Mouse (Mus musculus) embryonic facial prominence, embryonic 15.5 days (tissue): ENCODE measurements around the gene Smco3. TPM values are rescaled to one million over a fixed set of nuclear protein-coding genes. Genes with fewer than 3 reads are reported as not detected.

Source experiments
- ATAC-seq: fragments of 200-750 bp; cut with Nextera tagmentation; 2 replicates; pipeline ENCODE4 v1.8.0; 2017; ENCODE audit warnings: low read depth, moderate TSS enrichment; ENCODE audit not compliant: insufficient number of reproducible peaks, low FRiP score, low TSS enrichment
- H3K27ac ChIP-seq: fragments of 300-500 bp; sonication (generic); replicated peaks from 2 replicates; pipeline ENCODE4 v1.5.1; 2015; ENCODE audit warnings: mild to moderate bottlenecking, inconsistent platforms
- H3K27me3 ChIP-seq: fragments of 300-500 bp; sonication (generic); 2 replicates; pipeline ENCODE4 v1.6.1; 2015; ENCODE audit warnings: inconsistent platforms
- H3K36me3 ChIP-seq: fragments of 300-500 bp; sonication (generic); 2 replicates; pipeline ENCODE4 v1.6.1; 2015; ENCODE audit warnings: mild to moderate bottlenecking, inconsistent platforms
- H3K4me1 ChIP-seq: fragments of 300-500 bp; sonication (generic); 2 replicates; pipeline ENCODE4 v1.6.1; 2015; ENCODE audit warnings: inconsistent platforms
- H3K4me2 ChIP-seq: fragments of 300-500 bp; sonication (generic); replicated peaks from 2 replicates; pipeline ENCODE4 v1.6.1; 2015; ENCODE audit warnings: mild to moderate bottlenecking, inconsistent platforms
- H3K4me3 ChIP-seq: fragments of 300-500 bp; sonication (generic); replicated peaks from 2 replicates; pipeline ENCODE4 v1.5.1; 2015; ENCODE audit warnings: mild to moderate bottlenecking, inconsistent platforms
- H3K9ac ChIP-seq: fragments of 300-500 bp; sonication (generic); 2 replicates; pipeline ENCODE4 v1.6.1; 2015; ENCODE audit warnings: inconsistent platforms
- H3K9me3 ChIP-seq: fragments of 300-500 bp; sonication (generic); replicated peaks from 2 replicates; pipeline ENCODE4 v1.6.1; 2016; ENCODE audit warnings: inconsistent platforms
- WGBS: fragments of 180-500 bp; shearing (Covaris S2); methylation state at CpG from one replicate; pipeline ENCODE4 v1.1.7; 2015; 5-methylcytosine and 5-hydroxymethylcytosine counted together
- polyA plus RNA-seq: library from polyadenylated mRNA; unstranded; fragments of >200 nt; fragmentation: Nextera tagmentation; extraction: Ambion mirVana; gene quantifications from 2 replicates; pipeline ENCODE4 v1.2.1, GENCODE M21; 2015

Gene Smco3
- polyA plus RNA-seq, 1 experiment from 2014 or later: 2.1 TPM

DNA sequence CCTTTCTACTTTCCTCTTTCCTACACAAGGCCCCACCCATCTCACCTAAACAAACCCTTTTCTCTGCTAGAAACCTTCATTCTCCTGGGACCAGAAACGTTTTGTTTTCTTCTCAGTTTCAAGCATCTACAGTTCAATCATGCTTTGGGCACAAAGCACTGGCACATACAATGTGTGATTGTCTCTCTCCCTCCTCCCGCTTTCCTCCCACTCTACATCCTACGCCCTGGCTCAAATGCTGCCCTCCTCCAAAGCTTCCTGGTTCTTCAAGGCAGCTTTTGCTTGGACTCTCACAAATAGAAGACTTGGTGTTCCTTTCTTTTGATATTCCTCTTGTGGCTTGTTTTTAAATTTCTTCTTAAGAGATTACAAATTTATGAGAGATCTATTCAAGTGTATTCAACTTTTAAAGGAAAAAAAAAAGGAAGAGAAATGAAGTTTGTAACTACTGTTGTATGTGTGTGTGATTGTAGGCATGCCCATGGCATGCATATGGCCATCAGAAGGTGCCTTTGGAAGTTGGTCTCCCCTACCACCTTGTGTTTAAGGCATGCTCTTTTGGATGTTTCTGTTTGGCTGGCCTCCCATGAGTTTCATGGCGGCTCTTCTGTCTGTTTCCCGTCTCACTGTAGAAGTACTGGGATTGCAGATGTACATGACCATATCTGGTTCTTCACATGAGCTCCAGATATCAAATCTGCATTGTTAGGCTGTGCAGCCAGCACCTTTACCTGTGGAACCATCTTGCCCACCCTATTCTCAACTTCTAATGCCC, 10.6 kb upstream of the Smco3 start:
- H3K9ac ChIP-seq: no peak overlapping the region
- 59% methylated on average over 5 of the region's 5 CpGs for WGBS
- H3K4me2 ChIP-seq: no peak overlapping the region
- ATAC-seq: no peak
- H3K4me3 ChIP-seq: no peak overlapping the region
- no peaks in the 10 kb centered on the region for H3K27me3 ChIP-seq
- no peaks in the 10 kb centered on the region for H3K9me3 ChIP-seq
- H3K4me1 ChIP-seq: no peaks in the 10 kb centered on the region
- no peak overlapping the region for H3K27ac ChIP-seq
- H3K36me3 ChIP-seq: no peaks in the 10 kb centered on the region

DNA sequence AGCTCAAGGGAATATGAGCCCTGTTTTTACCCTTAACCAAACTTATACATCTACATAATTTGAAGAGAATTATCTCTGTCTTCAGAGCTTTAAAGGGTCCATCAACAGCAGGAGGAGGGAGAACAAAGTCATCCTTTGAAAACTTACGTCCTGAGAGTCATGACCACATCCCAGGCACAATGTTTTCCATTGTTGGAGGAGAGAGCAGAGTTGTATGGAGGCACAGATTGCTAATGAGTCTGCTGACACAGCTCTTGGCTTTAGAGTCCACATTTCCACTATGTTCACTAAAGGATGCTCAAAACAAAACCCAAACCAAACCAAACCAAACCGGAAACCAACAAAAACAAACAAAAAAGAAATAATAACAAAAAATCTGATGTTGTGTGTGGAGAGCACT, 9.7 kb upstream of the Smco3 start:
- H3K27ac ChIP-seq: no peak overlapping the region
- H3K4me1 ChIP-seq: no peaks in the 10 kb centered on the region
- H3K4me3 ChIP-seq: no peak overlapping the region
- no peaks in the 10 kb centered on the region for H3K27me3 ChIP-seq
- no peak overlapping the region for H3K9ac ChIP-seq
- no peak for ATAC-seq
- 47% methylated on average over 2 of the region's 2 CpGs for WGBS
- H3K4me2 ChIP-seq: no peak overlapping the region
- H3K9me3 ChIP-seq: no peaks in the 10 kb centered on the region
- no peaks in the 10 kb centered on the region for H3K36me3 ChIP-seq

DNA sequence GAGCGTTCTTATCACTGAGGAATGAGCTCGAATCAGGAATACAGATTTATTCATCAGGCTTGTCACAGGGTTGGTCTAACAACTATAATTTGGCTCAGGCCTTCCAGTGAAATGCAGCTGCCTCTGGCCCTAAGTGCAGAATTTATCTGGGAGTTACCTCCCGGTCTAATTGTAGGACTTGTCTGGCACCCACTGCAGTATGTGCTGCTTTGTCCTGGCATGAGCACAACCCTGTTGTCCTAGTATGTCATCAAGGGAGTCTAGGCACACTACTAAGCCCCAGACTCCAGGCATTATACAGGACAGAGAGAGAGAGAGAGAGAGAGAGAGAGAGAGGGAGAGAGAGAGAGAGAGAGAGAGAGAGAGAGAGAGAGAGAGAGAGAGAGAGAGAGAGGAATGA, 2.1 kb upstream of the Smco3 start:
- no peak overlapping the region for H3K4me2 ChIP-seq
- ATAC-seq: no peak
- WGBS: 75% methylated on average over 3 of the region's 3 CpGs
- no peaks in the 10 kb centered on the region for H3K9me3 ChIP-seq
- H3K27ac ChIP-seq: no peak overlapping the region
- H3K4me3 ChIP-seq: no peak overlapping the region
- H3K36me3 ChIP-seq: no peaks in the 10 kb centered on the region
- no peak overlapping the region for H3K9ac ChIP-seq
- 0 out of 2 replicates have a peak, but pooled peaks cover 6% of the 10 kb centered on the region for H3K4me1 ChIP-seq
- H3K27me3 ChIP-seq: no peaks in the 10 kb centered on the region

DNA sequence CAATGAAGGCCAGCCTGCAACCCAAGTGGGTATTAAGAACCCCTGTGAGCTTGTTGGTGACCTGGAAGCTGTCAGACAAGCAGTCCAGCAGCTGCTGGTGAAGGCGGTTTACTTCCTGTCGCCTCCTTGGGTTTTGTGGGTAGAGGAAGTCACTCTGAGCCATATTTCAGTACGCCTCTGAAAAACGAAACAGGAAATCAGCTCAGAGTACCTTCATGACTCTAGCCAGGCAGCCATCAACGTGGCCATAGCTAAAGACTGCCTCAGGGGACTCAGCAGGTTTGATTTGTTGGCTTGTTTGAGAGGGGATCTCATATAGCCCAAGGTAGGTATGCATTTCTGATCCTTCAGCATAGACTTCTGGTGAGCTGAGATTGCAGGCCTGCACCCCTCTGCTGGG, 3.5 kb downstream of the Smco3 start:
- Histone ChIP-seq H3K9ac (no peak overlapping the region), H3K36me3 (no peaks in the 10 kb centered on the region), H3K4me3 (no peak overlapping the region), H3K27ac (no peak overlapping the region), H3K27me3 (peaks cover 4% of the 10 kb centered on the region; the same call in 1 of the 2 replicates), H3K9me3 (no peaks in the 10 kb centered on the region), H3K4me1 (peaks cover 10% of the 10 kb centered on the region), H3K4me2 (no peak overlapping the region)
- ATAC-seq: no peak
- 58% methylated on average over 5 of the region's 5 CpGs for WGBS

DNA sequence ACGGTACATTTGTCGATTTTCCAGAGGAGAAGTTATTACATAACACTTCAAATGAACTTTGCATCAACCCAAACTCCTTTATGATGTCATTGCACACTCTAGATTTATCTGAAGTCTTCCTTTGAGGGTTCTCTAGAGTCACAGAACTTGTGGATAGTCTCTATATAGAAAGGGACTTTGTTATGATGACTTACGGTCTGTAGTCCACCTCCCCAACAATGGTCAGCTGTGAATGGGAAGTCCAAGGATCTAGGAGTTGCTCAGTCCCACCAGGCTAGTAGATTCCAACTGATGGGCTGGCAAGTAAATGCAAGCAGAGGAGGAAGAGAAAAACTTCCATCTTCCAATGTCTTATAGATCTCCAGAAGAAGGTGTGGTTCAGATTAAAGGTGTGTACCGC, 6.6 kb downstream of the Smco3 start:
- Histone ChIP-seq H3K27me3 (peaks cover 4% of the 10 kb centered on the region; the same call in 1 of the 2 replicates), H3K4me2 (peak overlapping the region; percentile 55), H3K36me3 (peaks cover 15% of the 10 kb centered on the region), H3K4me3 (peak overlapping the region; percentile 100), H3K9ac (peak overlapping the region; percentile 37), H3K9me3 (no peaks in the 10 kb centered on the region), H3K4me1 (peaks cover 5% of the 10 kb centered on the region), H3K27ac (peak overlapping the region; percentile 89)
- no peak for ATAC-seq
- 27% methylated on average over 4 of the region's 4 CpGs for WGBS

DNA sequence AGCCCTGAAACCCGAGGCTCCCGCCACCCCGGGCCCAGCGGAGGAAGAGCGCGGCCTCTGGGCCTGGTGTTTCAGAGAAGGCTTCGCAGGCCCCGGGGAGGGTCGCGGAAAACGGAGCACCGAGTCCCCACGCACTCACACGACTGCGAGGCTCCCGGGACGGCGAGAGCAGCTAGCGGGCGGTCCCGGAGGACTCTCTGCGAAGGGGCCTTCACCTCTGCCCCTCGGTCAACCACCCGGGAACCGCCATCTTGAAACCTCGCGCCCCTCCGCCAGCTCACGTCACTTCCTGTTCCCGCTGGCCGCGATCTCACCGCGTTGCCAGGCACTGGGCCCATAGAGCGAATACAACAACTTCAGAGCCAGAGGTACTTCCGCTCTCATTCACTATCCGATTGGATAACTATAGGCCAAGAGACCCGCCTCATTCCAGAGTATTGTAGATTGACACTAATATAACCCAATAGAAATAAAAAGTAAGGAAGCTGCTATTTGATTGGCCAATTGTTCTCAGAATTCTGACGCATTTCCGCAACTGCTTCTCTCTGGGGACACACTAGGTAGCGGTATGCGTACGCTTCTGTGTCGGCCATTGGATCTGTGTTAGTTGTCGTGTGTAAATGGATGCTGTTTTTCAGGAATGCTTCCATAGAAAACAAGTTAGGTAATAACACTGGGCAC, 7.2 kb downstream of the Smco3 start, which contains the start of gene Wbp11:
Gene Wbp11 (minus strand): TSS at position 353 of the 681 bp plus-strand sequence.
- peak within 1 kb of the TSS; percentile 89 for H3K27ac ChIP-seq
- under 1% methylated on average over 40 of the region's 45 CpGs for WGBS
- H3K9me3 ChIP-seq: no peaks in the 10 kb centered on the region
- peak within 1 kb of the TSS; percentile 100 for H3K4me3 ChIP-seq
- peak; percentile 100 for ATAC-seq
- H3K4me1 ChIP-seq: peaks cover 5% of the 10 kb centered on the region
- H3K27me3 ChIP-seq: peaks cover 4% of the 10 kb centered on the region; the same call in 1 of the 2 replicates
- H3K4me2 ChIP-seq: peak within 1 kb of the TSS; percentile 68
- H3K36me3 ChIP-seq: peaks cover 19% of the 10 kb centered on the region
- H3K9ac ChIP-seq: peak within 1 kb of the TSS; percentile 99

DNA sequence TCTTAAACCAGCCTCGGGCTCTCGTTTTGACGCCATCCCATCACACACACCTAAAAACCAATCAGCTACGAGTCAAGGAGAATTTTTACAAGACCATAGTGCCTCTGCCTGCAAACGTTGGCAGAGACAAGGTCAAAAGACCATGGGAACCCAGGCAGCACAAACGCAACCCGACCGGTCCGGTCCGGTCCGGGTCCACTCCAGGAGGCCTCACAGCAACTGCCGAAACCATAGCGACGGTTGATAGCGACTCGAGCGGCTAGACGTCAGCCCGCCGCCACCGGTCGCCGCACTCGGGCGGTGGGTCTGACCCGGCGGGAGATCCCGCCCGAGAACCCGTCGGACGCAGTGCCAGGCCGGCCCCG, 7.8 kb downstream of the Smco3 start, which contains the start of gene BC049715:
Gene BC049715 (plus strand): TSS at position 111 of the 365 bp plus-strand sequence.
- Histone ChIP-seq H3K27me3 (peaks cover 4% of the 10 kb centered on the region; the same call in 1 of the 2 replicates), H3K9ac (peak within 1 kb of the TSS; percentile 99), H3K9me3 (no peaks in the 10 kb centered on the region), H3K4me1 (peaks cover 5% of the 10 kb centered on the region), H3K27ac (peak within 1 kb of the TSS; percentile 89), H3K4me2 (peak within 1 kb of the TSS; percentile 68), H3K36me3 (peaks cover 24% of the 10 kb centered on the region), H3K4me3 (peak within 1 kb of the TSS; percentile 100)
- ATAC-seq: no peak
- under 1% methylated on average over 33 of the region's 34 CpGs for WGBS

DNA sequence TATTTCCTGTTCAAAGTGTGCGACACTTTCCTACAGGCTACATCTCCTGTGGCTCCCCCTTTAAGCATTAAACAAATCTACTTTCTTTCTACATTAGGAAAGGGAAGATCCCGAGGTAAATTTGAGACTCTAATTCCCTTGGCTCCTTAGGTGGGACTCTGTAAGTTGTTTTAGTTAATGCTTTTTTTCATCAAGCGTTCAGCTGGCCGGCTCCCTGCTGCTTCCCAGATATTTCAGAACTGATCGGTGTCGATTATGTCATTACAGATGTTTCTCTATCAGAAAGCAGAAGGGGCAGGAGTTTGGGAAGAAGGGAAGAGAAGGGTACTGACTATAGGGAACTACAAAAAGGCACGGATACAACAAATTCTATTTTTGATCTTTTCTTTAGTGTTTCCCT, 8.1 kb downstream of the Smco3 start:
- no peak for ATAC-seq
- Histone ChIP-seq H3K9ac (peak overlapping the region; percentile 99), H3K9me3 (no peaks in the 10 kb centered on the region), H3K27ac (no peak overlapping the region), H3K27me3 (peaks cover 4% of the 10 kb centered on the region; the same call in 1 of the 2 replicates), H3K4me2 (peak overlapping the region; percentile 68), H3K4me3 (peak overlapping the region; percentile 100), H3K36me3 (peaks cover 28% of the 10 kb centered on the region), H3K4me1 (peaks cover 5% of the 10 kb centered on the region)
- WGBS: 14% methylated on average over 7 of the region's 7 CpGs

DNA sequence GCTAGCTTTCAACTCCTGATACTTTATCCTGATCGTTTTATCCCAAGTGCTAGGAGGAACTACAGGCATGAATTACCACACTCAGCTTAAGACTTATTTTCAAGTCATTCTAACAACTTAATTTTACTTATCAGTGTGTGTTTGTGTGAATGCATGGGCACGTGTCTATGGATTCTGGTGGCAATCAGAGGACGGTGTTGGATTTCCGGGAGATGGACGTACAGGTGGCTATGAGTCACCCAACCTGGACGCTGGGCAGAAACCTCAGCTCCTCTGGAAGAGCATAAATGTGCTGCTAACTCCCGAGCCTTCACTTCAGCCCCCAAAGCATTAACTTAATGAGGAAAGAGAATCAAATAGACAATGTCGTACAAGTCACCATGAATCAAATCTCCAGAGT, 10.3 kb downstream of the Smco3 start:
- Histone ChIP-seq H3K4me1 (peaks cover 5% of the 10 kb centered on the region), H3K27ac (no peak overlapping the region), H3K27me3 (no peaks in the 10 kb centered on the region), H3K36me3 (peaks cover 49% of the 10 kb centered on the region), H3K9me3 (no peaks in the 10 kb centered on the region), H3K4me3 (no peak overlapping the region), H3K9ac (no peak overlapping the region), H3K4me2 (no peak overlapping the region)
- 91% methylated on average over 8 of the region's 8 CpGs for WGBS
- ATAC-seq: no peak

DNA sequence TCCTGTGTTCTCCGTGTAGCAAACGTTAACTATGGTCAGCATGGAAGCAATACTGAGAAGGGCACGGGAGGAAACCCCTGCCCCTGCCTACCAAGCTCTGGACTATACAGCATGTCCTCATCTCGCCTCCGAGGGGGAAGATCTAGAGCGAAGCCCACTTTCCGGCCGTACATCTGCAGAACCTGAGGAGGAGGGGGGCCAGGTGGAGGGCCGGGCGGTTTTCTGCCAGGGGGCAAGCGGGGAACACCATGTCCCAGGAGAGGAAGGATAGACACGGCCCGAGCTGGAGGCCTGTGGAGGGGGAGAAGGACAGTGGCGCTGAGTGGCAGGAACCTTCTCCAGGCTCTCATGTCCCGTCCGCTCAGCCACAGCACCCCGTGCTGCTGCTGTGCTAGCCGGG, 14.2 kb downstream of the Smco3 start:
- Histone ChIP-seq H3K36me3 (peaks cover 84% of the 10 kb centered on the region), H3K27ac (no peak overlapping the region), H3K4me1 (no peaks in the 10 kb centered on the region), H3K9ac (no peak overlapping the region), H3K4me2 (no peak overlapping the region), H3K9me3 (no peaks in the 10 kb centered on the region), H3K27me3 (no peaks in the 10 kb centered on the region), H3K4me3 (no peak overlapping the region)
- ATAC-seq: no peak
- 88% methylated on average over 18 of the region's 18 CpGs for WGBS

DNA sequence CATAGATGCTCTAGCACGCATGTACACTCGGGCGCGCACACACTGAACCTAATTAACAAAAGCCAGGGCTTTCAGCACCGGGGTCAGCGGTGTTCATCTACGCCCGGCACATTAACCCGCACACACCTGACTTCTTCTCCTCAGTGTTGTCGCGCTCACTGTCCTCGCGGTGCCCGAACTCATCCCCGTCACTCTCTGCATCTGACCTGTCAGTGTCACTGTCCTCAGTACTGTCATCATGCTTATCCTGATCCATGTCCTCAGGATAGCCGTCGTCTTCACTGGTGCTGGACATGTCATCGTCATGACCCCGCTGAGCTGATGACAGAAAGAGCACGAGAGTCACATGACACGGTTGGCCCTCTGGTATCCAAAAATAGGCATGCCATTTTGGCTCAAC, 14.9 kb downstream of the Smco3 start:
- Histone ChIP-seq H3K9me3 (no peaks in the 10 kb centered on the region), H3K36me3 (peaks cover 89% of the 10 kb centered on the region), H3K27ac (no peak overlapping the region), H3K4me1 (no peaks in the 10 kb centered on the region), H3K4me3 (no peak overlapping the region), H3K27me3 (no peaks in the 10 kb centered on the region), H3K4me2 (no peak overlapping the region), H3K9ac (no peak overlapping the region)
- no peak for ATAC-seq
- 94% methylated on average over 21 of the region's 21 CpGs for WGBS
